Mouse (Mus musculus): ENCODE measurements at regions not wholly inside any gene's neighbourhood (a gene's known extent, or its start where the extent isn't known, plus 50 kb on each side); places are given as distances from the start of the nearest gene placed in this dataset.
A peak's percentile ranks its signal among the peaks of the same experiment; 100 is the strongest.

GRCm38 (mm10) chr6:31096787-31097186, 137.9 kb upstream of the Klf14 start:
- Histone ChIP-seq H3K4me1 (ENCODE audit: control insufficient read depth, insufficient read depth, low read length) (peaks cover 2% of the 10 kb centered on the region; the same call in 1 of the 2 replicates), H3K27ac (ENCODE audit: control insufficient read depth, insufficient read depth, low read depth, low read length) (no peak overlapping the region), H3K27me3 (ENCODE audit: control insufficient read depth, insufficient read depth, low read length) (no peaks in the 10 kb centered on the region), H3K36me3 (ENCODE audit: control insufficient read depth, insufficient read depth, low read length) (peaks cover 1% of the 10 kb centered on the region; the same call in 1 of the 2 replicates), H3K4me3 (ENCODE audit: control insufficient read depth, low read depth, low read length) (no peak overlapping the region)
- no peak for TF ChIP-seq POLR2A (IDR thresholded peaks at IDR 0.05; ENCODE audit: control insufficient read depth, low read depth, low read length)
- TF ChIP-seq CTCF (IDR thresholded peaks at IDR 0.05; ENCODE audit: control insufficient read depth, insufficient read depth, insufficient replicate concordance, low read depth, low read length), result no peak

DNA sequence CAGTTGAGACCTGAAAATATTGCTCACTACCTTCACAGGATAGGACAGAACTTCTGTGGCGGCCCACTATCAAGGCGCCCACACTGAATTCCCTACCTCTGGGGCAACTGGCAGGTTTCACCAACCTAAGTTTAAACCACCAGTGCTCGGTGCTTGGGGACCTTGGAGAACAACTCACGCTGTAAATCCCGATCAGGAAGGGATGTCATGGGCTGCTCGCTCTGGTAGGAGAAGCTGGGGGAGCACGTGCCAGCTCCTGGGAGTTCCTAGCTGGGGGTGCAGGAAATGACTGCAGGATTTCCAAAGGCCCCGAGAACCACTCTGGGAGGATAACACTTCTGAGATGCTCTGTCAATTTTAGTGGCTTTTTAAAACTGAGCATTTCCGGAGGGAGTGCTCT, 138.4 kb upstream of the Klf14 start:
- no peak overlapping the region for H3K27ac ChIP-seq (ENCODE audit: control insufficient read depth, insufficient read depth, low read depth, low read length)
- H3K27me3 ChIP-seq (ENCODE audit: control insufficient read depth, insufficient read depth, low read length), result no peaks in the 10 kb centered on the region
- H3K36me3 ChIP-seq (ENCODE audit: control insufficient read depth, insufficient read depth, low read length), result peaks cover 1% of the 10 kb centered on the region; the same call in 1 of the 2 replicates
- H3K4me1 ChIP-seq (ENCODE audit: control insufficient read depth, insufficient read depth, low read length), result peaks cover 2% of the 10 kb centered on the region; the same call in 1 of the 2 replicates
- TF ChIP-seq CTCF (IDR thresholded peaks at IDR 0.05; ENCODE audit: control insufficient read depth, insufficient read depth, insufficient replicate concordance, low read depth, low read length), result no peak
- no peak for TF ChIP-seq POLR2A (IDR thresholded peaks at IDR 0.05; ENCODE audit: control insufficient read depth, low read depth, low read length)
- no peak overlapping the region for H3K4me3 ChIP-seq (ENCODE audit: control insufficient read depth, low read depth, low read length)

DNA sequence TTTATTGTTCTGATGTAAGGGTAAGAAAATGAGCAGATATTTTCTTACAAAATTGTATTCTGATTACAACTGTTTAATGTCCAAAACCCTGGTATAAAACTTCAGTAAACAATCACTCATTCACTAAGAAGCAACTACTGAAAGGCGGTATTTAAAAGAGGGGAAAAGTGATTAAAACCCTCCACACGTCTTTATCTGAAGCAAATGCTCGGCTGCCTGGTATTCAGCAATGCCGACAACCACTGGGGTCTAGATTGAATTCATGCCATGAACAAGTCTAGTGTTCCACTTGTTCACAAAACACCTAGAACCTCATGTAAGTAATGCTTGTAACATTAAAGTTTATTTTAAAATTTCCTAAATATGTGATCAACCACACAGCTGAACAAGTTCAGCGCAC, 139.2 kb upstream of the Klf14 start:
- TF ChIP-seq CTCF (IDR thresholded peaks at IDR 0.05; ENCODE audit: control insufficient read depth, insufficient read depth, insufficient replicate concordance, low read depth, low read length) (no peak), POLR2A (IDR thresholded peaks at IDR 0.05; ENCODE audit: control insufficient read depth, low read depth, low read length) (no peak)
- Histone ChIP-seq H3K27me3 (ENCODE audit: control insufficient read depth, insufficient read depth, low read length) (no peaks in the 10 kb centered on the region), H3K36me3 (ENCODE audit: control insufficient read depth, insufficient read depth, low read length) (no peaks in the 10 kb centered on the region), H3K4me1 (ENCODE audit: control insufficient read depth, insufficient read depth, low read length) (no peaks in the 10 kb centered on the region; the same call in 1 of the 2 replicates), H3K27ac (ENCODE audit: control insufficient read depth, insufficient read depth, low read depth, low read length) (no peak overlapping the region), H3K4me3 (ENCODE audit: control insufficient read depth, low read depth, low read length) (no peak overlapping the region)

DNA sequence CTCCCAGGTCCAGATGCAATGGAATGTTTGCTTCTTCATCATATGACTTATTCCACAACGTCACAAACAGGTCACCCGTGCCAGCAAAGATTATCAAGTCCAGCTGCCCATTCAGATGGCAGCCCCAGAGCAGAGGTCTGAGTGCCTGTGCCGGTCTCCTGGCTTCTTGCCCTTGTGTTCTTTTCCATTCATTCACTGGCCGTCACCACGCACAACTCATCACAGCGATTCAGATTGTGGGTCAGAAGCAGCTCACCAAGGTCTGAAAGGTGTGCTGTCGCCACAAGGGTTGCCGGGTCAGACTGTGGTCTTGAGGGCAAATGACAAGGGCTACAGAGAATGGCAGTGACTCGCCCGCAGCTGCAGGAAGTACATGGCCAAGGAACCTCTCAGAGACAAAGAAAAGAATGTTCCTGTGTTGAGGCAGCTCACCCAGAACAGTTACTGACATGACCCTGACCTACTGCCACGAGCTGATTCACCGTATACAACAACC, 141.3 kb upstream of the Klf14 start:
- H3K36me3 ChIP-seq (ENCODE audit: control insufficient read depth, insufficient read depth, low read length), result no peaks in the 10 kb centered on the region
- no peak overlapping the region for H3K4me3 ChIP-seq (ENCODE audit: control insufficient read depth, low read depth, low read length)
- TF ChIP-seq POLR2A (IDR thresholded peaks at IDR 0.05; ENCODE audit: control insufficient read depth, low read depth, low read length) (no peak), CTCF (IDR thresholded peaks at IDR 0.05; ENCODE audit: control insufficient read depth, insufficient read depth, insufficient replicate concordance, low read depth, low read length) (no peak)
- no peaks in the 10 kb centered on the region for H3K27me3 ChIP-seq (ENCODE audit: control insufficient read depth, insufficient read depth, low read length)
- H3K27ac ChIP-seq (ENCODE audit: control insufficient read depth, insufficient read depth, low read depth, low read length), result no peak overlapping the region
- H3K4me1 ChIP-seq (ENCODE audit: control insufficient read depth, insufficient read depth, low read length), result no peaks in the 10 kb centered on the region; the same call in 1 of the 2 replicates

- no peaks in the 10 kb centered on the region for H3K36me3 ChIP-seq (ENCODE audit: control insufficient read depth, insufficient read depth, low read length)
- 0 out of 2 replicates have a peak overlapping the region, but pooled peaks have one; percentile 10 for H3K27ac ChIP-seq (ENCODE audit: control insufficient read depth, insufficient read depth, low read depth, low read length)
- no peaks in the 10 kb centered on the region; the same call in 1 of the 2 replicates for H3K4me1 ChIP-seq (ENCODE audit: control insufficient read depth, insufficient read depth, low read length)
- H3K27me3 ChIP-seq (ENCODE audit: control insufficient read depth, insufficient read depth, low read length), result no peaks in the 10 kb centered on the region
- TF ChIP-seq POLR2A (IDR thresholded peaks at IDR 0.05; ENCODE audit: control insufficient read depth, low read depth, low read length) (no peak), CTCF (IDR thresholded peaks at IDR 0.05; ENCODE audit: control insufficient read depth, insufficient read depth, insufficient replicate concordance, low read depth, low read length) (no peak; the same call in 1 of the 2 replicates)
- H3K4me3 ChIP-seq (ENCODE audit: control insufficient read depth, low read depth, low read length), result no peak overlapping the region
Measured at GRCm38 (mm10) chr6:31100749-31101148, 141.9 kb upstream of the Klf14 start.

DNA sequence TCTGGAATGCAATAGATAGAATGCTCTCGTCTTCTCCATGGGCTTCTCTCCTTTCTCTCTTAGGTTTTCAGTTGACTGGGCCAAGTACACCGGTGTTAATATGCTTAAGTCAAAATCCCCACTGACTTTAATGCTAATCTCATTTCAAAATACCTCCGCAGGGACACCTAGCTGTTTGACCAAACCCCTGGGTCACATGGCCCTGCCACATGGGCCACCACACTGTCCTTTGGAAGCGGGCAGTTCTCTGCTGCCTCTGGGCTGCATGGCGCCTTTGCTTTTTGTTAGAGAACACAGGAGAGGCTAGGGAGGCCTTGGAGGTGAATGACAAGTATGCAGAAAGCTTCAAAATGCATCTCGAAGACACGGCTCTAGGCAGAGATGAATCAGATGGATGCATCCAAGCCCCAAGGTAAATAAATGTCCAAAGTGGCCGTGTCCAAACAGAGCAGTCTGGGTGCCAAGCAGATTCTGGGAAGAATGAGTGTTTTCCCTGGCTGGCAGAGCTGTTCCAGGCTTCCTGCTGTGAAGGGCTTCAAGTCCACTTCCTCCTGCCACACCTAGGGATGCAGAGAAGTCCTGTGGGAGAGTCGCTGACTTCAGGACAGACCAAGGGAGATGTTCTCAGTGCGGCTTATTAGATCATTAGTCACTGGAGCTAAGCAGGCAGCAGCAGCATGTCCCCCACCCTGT, 147.4 kb upstream of the Klf14 start:
- no peak for TF ChIP-seq POLR2A (IDR thresholded peaks at IDR 0.05; ENCODE audit: control insufficient read depth, low read depth, low read length)
- TF ChIP-seq CTCF (IDR thresholded peaks at IDR 0.05; ENCODE audit: control insufficient read depth, insufficient read depth, insufficient replicate concordance, low read depth, low read length), result no peak
- Histone ChIP-seq H3K4me1 (ENCODE audit: control insufficient read depth, insufficient read depth, low read length) (peaks cover 3% of the 10 kb centered on the region; the same call in 1 of the 2 replicates), H3K36me3 (ENCODE audit: control insufficient read depth, insufficient read depth, low read length) (no peaks in the 10 kb centered on the region), H3K27ac (ENCODE audit: control insufficient read depth, insufficient read depth, low read depth, low read length) (no peak overlapping the region), H3K4me3 (ENCODE audit: control insufficient read depth, low read depth, low read length) (no peak overlapping the region), H3K27me3 (ENCODE audit: control insufficient read depth, insufficient read depth, low read length) (no peaks in the 10 kb centered on the region)

GRCm38 (mm10) chr6:31106856-31107359, 148.0 kb upstream of the Klf14 start:
- Histone ChIP-seq H3K36me3 (ENCODE audit: control insufficient read depth, insufficient read depth, low read length) (no peaks in the 10 kb centered on the region), H3K27ac (ENCODE audit: control insufficient read depth, insufficient read depth, low read depth, low read length) (no peak overlapping the region), H3K27me3 (ENCODE audit: control insufficient read depth, insufficient read depth, low read length) (no peaks in the 10 kb centered on the region), H3K4me1 (ENCODE audit: control insufficient read depth, insufficient read depth, low read length) (peaks cover 3% of the 10 kb centered on the region; the same call in 1 of the 2 replicates), H3K4me3 (ENCODE audit: control insufficient read depth, low read depth, low read length) (no peak overlapping the region)
- TF ChIP-seq CTCF (IDR thresholded peaks at IDR 0.05; ENCODE audit: control insufficient read depth, insufficient read depth, insufficient replicate concordance, low read depth, low read length), result no peak
- TF ChIP-seq POLR2A (IDR thresholded peaks at IDR 0.05; ENCODE audit: control insufficient read depth, low read depth, low read length), result no peak
